Mouse (Mus musculus) ES-E14 (cell line): ENCODE measurements around the gene Prickle3. TPM values are rescaled to one million over a fixed set of nuclear protein-coding genes. Genes with fewer than 3 reads are reported as not detected.
A peak's percentile ranks its signal among the peaks of the same experiment; 100 is the strongest.

Source experiments
- DNase-seq: peaks from one replicate; pipeline ENCODE4 v3.0.0-alpha.2; 2013; ENCODE audit warnings: low read depth, low spot score
- H3K27ac ChIP-seq: 2 replicates; pipeline ENCODE4 v1.5.1; 2012; ENCODE audit warnings: low read depth, mild to moderate bottlenecking, low read length, moderate library complexity, mixed read lengths; ENCODE audit not compliant: poor library complexity, insufficient read depth, severe bottlenecking
- H3K36me3 ChIP-seq: 2 replicates; pipeline ENCODE4 v1.6.1; 2012; ENCODE audit warnings: mild to moderate bottlenecking, low read length, moderate library complexity, mixed read lengths; ENCODE audit not compliant: control insufficient read depth, poor library complexity, insufficient read depth, severe bottlenecking
- H3K4me1 ChIP-seq, 2 experiments: fragments of 150-350 bp in 1 of 2; sonication (generic) in 1 of 2; 2 replicates each; pipeline ENCODE4 v1.6.1; 2012; ENCODE audit warnings: low read length in 2 of 2, mild to moderate bottlenecking in 1 of 2, mixed read lengths in 1 of 2; ENCODE audit not compliant: control insufficient read depth in 2 of 2, insufficient read depth in 2 of 2, poor library complexity in 1 of 2
- H3K4me3 ChIP-seq, 2 experiments: fragments of 150-350 bp in 1 of 2; sonication (generic) in 1 of 2; 2 replicates each; pipeline ENCODE4 v1.5.1; 2012; ENCODE audit warnings: low read length in 2 of 2, low read depth in 1 of 2, mild to moderate bottlenecking in 1 of 2, mixed read lengths in 1 of 2; ENCODE audit not compliant: insufficient read depth in 1 of 2, poor library complexity in 1 of 2, severe bottlenecking in 1 of 2
- H3K9ac ChIP-seq: 2 replicates; pipeline ENCODE4 v1.6.1; 2012; ENCODE audit warnings: low read depth, mild to moderate bottlenecking, low read length, mixed read lengths; ENCODE audit not compliant: poor library complexity, insufficient read depth, severe bottlenecking
- H3K9me3 ChIP-seq: fragments of 150-350 bp; sonication (generic); 2 replicates; pipeline ENCODE4 v1.6.1; 2012; ENCODE audit warnings: low read depth, mild to moderate bottlenecking, low read length; ENCODE audit not compliant: control insufficient read depth, insufficient read depth
- CHD2 ChIP-seq: IDR thresholded peaks from 2 replicates; pipeline ENCODE4 v1.6.1; 2014; ENCODE audit warnings: mild to moderate bottlenecking, low read depth, low read length, inconsistent platforms
- HCFC1 ChIP-seq: IDR thresholded peaks from 2 replicates; pipeline ENCODE4 v1.6.1; 2012; ENCODE audit warnings: low read length, inconsistent platforms, borderline replicate concordance; ENCODE audit not compliant: insufficient read depth
- MAFK ChIP-seq: IDR thresholded peaks from 2 replicates; pipeline ENCODE4 v1.6.1; 2014; ENCODE audit warnings: mild to moderate bottlenecking, low read depth, low read length, inconsistent platforms; ENCODE audit not compliant: insufficient read depth
- ZC3H11A ChIP-seq: IDR thresholded peaks from 2 replicates; pipeline ENCODE4 v1.6.1; 2012; ENCODE audit warnings: low read depth, mild to moderate bottlenecking, inconsistent platforms, low read length, borderline replicate concordance
- ZNF384 ChIP-seq: IDR thresholded peaks from 2 replicates; pipeline ENCODE4 v1.6.1; 2012; ENCODE audit warnings: low read depth, low read length, inconsistent platforms
- in situ Hi-C, 2 experiments: fragments of 600-800 bp; cut with MboI; formaldehyde crosslinking; loops; one replicate each; pipeline ENCODE4 v1.15.1; 2025; ENCODE audit warnings: low sequenced_read_pairs in 2 of 2, inconsistent platforms in 1 of 2; ENCODE audit not compliant: unreplicated experiment in 2 of 2
- total RNA-seq: library from RNA; depleted of rRNA; stranded (reverse); fragments of 300-350 nt; gene quantifications from 2 replicates; pipeline ENCODE4 v1.2.3, GENCODE M21; 2012

Gene Prickle3
- total RNA-seq, 1 experiment: 1.5 TPM

- Histone ChIP-seq H3K36me3 (no peaks in the 10 kb centered on the region), H3K4me3 (peak overlapping the region; percentile 42 to 53), H3K9ac (peak overlapping the region; percentile 63), H3K9me3 (no peaks in the 10 kb centered on the region), H3K4me1 (0 out of 4 replicates have a peak, but pooled peaks cover 0 to 2% of the 10 kb centered on the region in 2 experiments), H3K27ac (no peak overlapping the region)
- no peak for TF ChIP-seq MAFK
- TF ChIP-seq ZC3H11A: no peak
- no peak for TF ChIP-seq CHD2
- TF ChIP-seq HCFC1: no peak
- TF ChIP-seq ZNF384: no peak
- peak; percentile 77 for DNase-seq
- in situ Hi-C loops: loop anchor here in 1 of 2 experiments (25.0 kb wide), 1 partner anchor 217 kb away; no protein-coding TSS in a partner anchor
These were observed 22.5 kb downstream of the Prickle3 start for GRCm38 (mm10) chrX:7679405-7680056.

GRCm38 (mm10) chrX:7680057-7680412 lies 23.0 kb downstream of the Prickle3 start:
- H3K9ac ChIP-seq: peak overlapping the region; percentile 63
- no peak overlapping the region for H3K27ac ChIP-seq
- 0 out of 4 replicates have a peak, but pooled peaks cover 0 to 2% of the 10 kb centered on the region in 2 experiments for H3K4me1 ChIP-seq
- TF ChIP-seq HCFC1: no peak
- no peak for TF ChIP-seq CHD2
- TF ChIP-seq MAFK: no peak
- no peak for TF ChIP-seq ZC3H11A
- no peak for TF ChIP-seq ZNF384
- peak overlapping the region; percentile 42 to 53 for H3K4me3 ChIP-seq
- H3K9me3 ChIP-seq: no peaks in the 10 kb centered on the region
- no peak for DNase-seq
- in situ Hi-C loops: loop anchor here in 1 of 2 experiments (25.0 kb wide), 1 partner anchor 218 kb away; no protein-coding TSS in a partner anchor
- no peaks in the 10 kb centered on the region for H3K36me3 ChIP-seq

GRCm38 (mm10) chrX:7680864-7681263 lies 23.8 kb downstream of the Prickle3 start, which contains the start of gene Magix:
TSS of gene Magix (minus strand) at chrX:7681251.
- H3K9ac ChIP-seq: peak within 1 kb of the TSS; percentile 63; the same call in 1 of the 2 replicates
- in situ Hi-C loops: loop anchor here in 1 of 2 experiments (25.0 kb wide), 1 partner anchor 219 kb away; no protein-coding TSS in a partner anchor
- H3K9me3 ChIP-seq: no peaks in the 10 kb centered on the region
- no peak for DNase-seq
- H3K27ac ChIP-seq: no peak within 1 kb of the TSS
- H3K36me3 ChIP-seq: no peaks in the 10 kb centered on the region
- TF ChIP-seq CHD2: no peak
- no peak for TF ChIP-seq ZNF384
- TF ChIP-seq HCFC1: no peak
- TF ChIP-seq MAFK: no peak
- TF ChIP-seq ZC3H11A: no peak
- H3K4me1 ChIP-seq: 0 out of 4 replicates have a peak, but pooled peaks cover 0 to 2% of the 10 kb centered on the region in 2 experiments
- peak within 1 kb of the TSS; percentile 42 to 53 for H3K4me3 ChIP-seq

GRCm38 (mm10) chrX:7688321-7688720 lies 31.3 kb downstream of the Prickle3 start:
- Histone ChIP-seq H3K36me3 (no peaks in the 10 kb centered on the region), H3K9me3 (no peaks in the 10 kb centered on the region), H3K27ac (no peak overlapping the region), H3K4me1 (no peaks in the 10 kb centered on the region), H3K4me3 (no peak overlapping the region), H3K9ac (no peak overlapping the region)
- no peak for DNase-seq
- TF ChIP-seq ZC3H11A (no peak), ZNF384 (no peak), HCFC1 (no peak)
- in situ Hi-C loops: loop anchor here in 1 of 2 experiments (25.0 kb wide), 1 partner anchor 226 kb away; no protein-coding TSS in a partner anchor
